Mouse (Mus musculus) liver, postnatal 0 days (tissue): ENCODE results near the gene Gstm5. TPM values are rescaled to one million over a fixed set of nuclear protein-coding genes. Genes with fewer than 3 reads are reported as not detected.

ENCODE experiments used
- ATAC-seq: fragments of 200-750 bp; cut with Nextera tagmentation; 2 replicates; pipeline ENCODE4 v1.8.0; 2017; ENCODE audit warnings: mild to moderate bottlenecking, moderate library complexity
- DNase-seq: peaks from one replicate; pipeline ENCODE4 v3.0.0-alpha.2; 2016
- H3K27ac ChIP-seq: fragments of 300-500 bp; sonication (generic); 2 replicates; pipeline ENCODE4 v1.5.1; 2014; ENCODE audit warnings: antibody characterized with exemption, moderate library complexity, mild to moderate bottlenecking, low read depth
- H3K27me3 ChIP-seq: fragments of 300-500 bp; sonication (generic); 2 replicates; pipeline ENCODE4 v1.6.1; 2014; ENCODE audit warnings: low read length, control low read depth, mixed read lengths; ENCODE audit not compliant: insufficient read depth
- H3K36me3 ChIP-seq: fragments of 300-500 bp; sonication (generic); replicated peaks from 2 replicates; pipeline ENCODE4 v1.6.1; 2014; ENCODE audit warnings: mild to moderate bottlenecking, control low read depth, low read length, moderate library complexity, mixed read lengths; ENCODE audit not compliant: insufficient read depth
- H3K4me1 ChIP-seq: fragments of 300-500 bp; sonication (generic); 2 replicates; pipeline ENCODE4 v1.6.1; 2014; ENCODE audit warnings: antibody characterized with exemption, mild to moderate bottlenecking, control low read depth; ENCODE audit not compliant: insufficient read depth
- H3K4me2 ChIP-seq: fragments of 300-500 bp; sonication (generic); 2 replicates; pipeline ENCODE4 v1.6.1; 2014; ENCODE audit warnings: low read depth, mild to moderate bottlenecking, low read length, moderate library complexity, mixed read lengths
- H3K4me3 ChIP-seq: fragments of 300-500 bp; sonication (generic); 2 replicates; pipeline ENCODE4 v1.5.1; 2014; ENCODE audit warnings: low read depth, low read length
- H3K9ac ChIP-seq: fragments of 300-500 bp; sonication (generic); replicated peaks from 2 replicates; pipeline ENCODE4 v1.6.1; 2014; ENCODE audit warnings: mild to moderate bottlenecking, moderate library complexity
- H3K9me3 ChIP-seq: fragments of 300-500 bp; sonication (generic); 2 replicates; pipeline ENCODE4 v1.6.1; 2016; ENCODE audit warnings: mild to moderate bottlenecking, control low read depth, low read length, mixed read lengths
- CTCF ChIP-seq: sonication (generic); IDR thresholded peaks from 2 replicates; pipeline ENCODE4 v1.5.1; 2016; ENCODE audit warnings: antibody characterized with exemption, low read depth
- EP300 ChIP-seq: IDR thresholded peaks from 2 replicates; pipeline ENCODE4 v1.6.1; 2016; ENCODE audit warnings: antibody characterized with exemption, low read depth, mild to moderate bottlenecking
- WGBS: fragments of 180-500 bp; shearing (Covaris S2); extraction: QIAGEN DNeasy Blood & Tissue Kit; methylation state at CpG from one replicate; pipeline ENCODE4 v1.1.7; 2014; ENCODE audit not compliant: insufficient replicate concordance; 5-methylcytosine and 5-hydroxymethylcytosine counted together
- polyA plus RNA-seq: library from polyadenylated mRNA; unstranded; fragments of >200 nt; fragmentation: Nextera tagmentation; extraction: Ambion mirVana; gene quantifications from 2 replicates; pipeline ENCODE4 v1.2.1, GENCODE M21; 2015

Gene Gstm5
- polyA plus RNA-seq, 1 experiment from 2014 or later: 134 TPM

- Histone ChIP-seq H3K27ac (no peak overlapping the region), H3K4me1 (peaks cover 4% of the 10 kb centered on the region; the same call in 1 of the 2 replicates), H3K36me3 (no peaks in the 10 kb centered on the region), H3K9ac (no peak overlapping the region), H3K27me3 (no peaks in the 10 kb centered on the region), H3K9me3 (no peaks in the 10 kb centered on the region), H3K4me2 (no peak overlapping the region), H3K4me3 (no peak overlapping the region)
- ATAC-seq: peak; percentile 76
- 83% methylated on average over 3 of the region's 3 CpGs for WGBS
- TF ChIP-seq EP300 (no peak), CTCF (no peak)
- DNase-seq: no peak
Observed at GRCm38 (mm10) chr3:107925335-107925734, 29.7 kb downstream of the Gstm5 start.

- TF ChIP-seq CTCF (no peak), EP300 (no peak)
Observed at GRCm38 (mm10) chr3:107927841-107928240, 32.2 kb downstream of the Gstm5 start.

GRCm38 (mm10) chr3:107928691-107929090 is 33.1 kb downstream of the Gstm5 start:
- no peaks in the 10 kb centered on the region for H3K27me3 ChIP-seq
- TF ChIP-seq CTCF (no peak), EP300 (no peak)
- ATAC-seq: no peak
- WGBS: 83% methylated on average over 11 of the region's 11 CpGs
- DNase-seq: no peak
- no peak overlapping the region for H3K4me3 ChIP-seq
- H3K9me3 ChIP-seq: no peaks in the 10 kb centered on the region
- H3K4me2 ChIP-seq: no peak overlapping the region
- H3K27ac ChIP-seq: no peak overlapping the region
- no peaks in the 10 kb centered on the region for H3K36me3 ChIP-seq
- peaks cover 13% of the 10 kb centered on the region for H3K4me1 ChIP-seq
- H3K9ac ChIP-seq: no peak overlapping the region

More at GRCm38 (mm10) chr3:107927841-107928240, 32.2 kb downstream of the Gstm5 start:
- Histone ChIP-seq H3K27me3 (no peaks in the 10 kb centered on the region), H3K27ac (no peak overlapping the region), H3K4me2 (no peak overlapping the region), H3K4me3 (no peak overlapping the region), H3K9me3 (no peaks in the 10 kb centered on the region), H3K4me1 (peaks cover 13% of the 10 kb centered on the region), H3K9ac (no peak overlapping the region), H3K36me3 (no peaks in the 10 kb centered on the region)
- 82% methylated on average over 3 of the region's 3 CpGs for WGBS
- no peak for ATAC-seq
- no peak for DNase-seq

GRCm38 (mm10) chr3:107929243-107929642 is 33.6 kb downstream of the Gstm5 start:
- Histone ChIP-seq H3K9ac (no peak overlapping the region), H3K4me1 (peaks cover 13% of the 10 kb centered on the region), H3K36me3 (no peaks in the 10 kb centered on the region), H3K27ac (no peak overlapping the region), H3K27me3 (no peaks in the 10 kb centered on the region), H3K4me3 (no peak overlapping the region), H3K9me3 (no peaks in the 10 kb centered on the region), H3K4me2 (no peak overlapping the region)
- WGBS: 80% methylated on average over 4 of the region's 4 CpGs
- ATAC-seq (no peak), DNase-seq (no peak)
- TF ChIP-seq EP300: no peak
- TF ChIP-seq CTCF: no peak

- Histone ChIP-seq H3K4me2 (no peak overlapping the region), H3K4me3 (no peak overlapping the region), H3K27ac (no peak overlapping the region), H3K9me3 (no peaks in the 10 kb centered on the region), H3K36me3 (no peaks in the 10 kb centered on the region), H3K4me1 (peaks cover 13% of the 10 kb centered on the region), H3K9ac (no peak overlapping the region), H3K27me3 (no peaks in the 10 kb centered on the region)
- TF ChIP-seq CTCF: no peak
- TF ChIP-seq EP300: no peak
- DNase-seq (no peak), ATAC-seq (no peak)
- WGBS: 66% methylated on average over 4 of the region's 4 CpGs
Observed at GRCm38 (mm10) chr3:107929731-107930130, 34.1 kb downstream of the Gstm5 start.

GRCm38 (mm10) chr3:107931134-107931533 is 35.5 kb downstream of the Gstm5 start:
- peak overlapping the region; percentile 86 for H3K27ac ChIP-seq
- TF ChIP-seq EP300 (no peak), CTCF (no peak)
- WGBS: 47% methylated on average over 2 of the region's 2 CpGs

More at GRCm38 (mm10) chr3:107931134-107931533, 35.5 kb downstream of the Gstm5 start:
- Histone ChIP-seq H3K9ac (peak overlapping the region; percentile 26; the same call in 1 of the 2 replicates), H3K27me3 (no peaks in the 10 kb centered on the region), H3K4me1 (peaks cover 13% of the 10 kb centered on the region), H3K4me3 (peak overlapping the region; percentile 37), H3K4me2 (peak overlapping the region; percentile 65), H3K9me3 (no peaks in the 10 kb centered on the region), H3K36me3 (no peaks in the 10 kb centered on the region)
- no peak for ATAC-seq
- DNase-seq: no peak
